Mouse (Mus musculus) forebrain, embryonic 12.5 days (tissue): ENCODE results near the gene Kif1b. TPM values are rescaled to one million over a fixed set of nuclear protein-coding genes. Genes with fewer than 3 reads are reported as not detected.

Experiments used
- ATAC-seq: fragments of 200-750 bp; cut with Nextera tagmentation; 2 replicates; pipeline ENCODE4 v1.8.0; 2017; ENCODE audit warnings: moderate TSS enrichment; ENCODE audit not compliant: low FRiP score
- H3K27ac ChIP-seq: fragments of 300-500 bp; sonication (generic); 2 replicates; pipeline ENCODE4 v1.5.1; 2016; ENCODE audit warnings: mild to moderate bottlenecking
- H3K27me3 ChIP-seq: fragments of 300-500 bp; sonication (generic); 2 replicates; pipeline ENCODE4 v1.6.1; 2016; ENCODE audit warnings: mild to moderate bottlenecking
- H3K36me3 ChIP-seq: fragments of 300-500 bp; sonication (generic); replicated peaks from 2 replicates; pipeline ENCODE4 v1.6.1; 2016; ENCODE audit warnings: mild to moderate bottlenecking
- H3K4me1 ChIP-seq: fragments of 300-500 bp; sonication (generic); 2 replicates; pipeline ENCODE4 v1.6.1; 2016
- H3K4me2 ChIP-seq: fragments of 300-500 bp; sonication (generic); 2 replicates; pipeline ENCODE4 v1.6.1; 2016; ENCODE audit warnings: mild to moderate bottlenecking, moderate library complexity
- H3K4me3 ChIP-seq: fragments of 300-500 bp; sonication (generic); replicated peaks from 2 replicates; pipeline ENCODE4 v1.5.1; 2016; ENCODE audit warnings: mild to moderate bottlenecking
- H3K9ac ChIP-seq: fragments of 300-500 bp; sonication (generic); 2 replicates; pipeline ENCODE4 v1.6.1; 2016; ENCODE audit warnings: mild to moderate bottlenecking
- H3K9me3 ChIP-seq: fragments of 300-500 bp; sonication (generic); 2 replicates; pipeline ENCODE4 v1.6.1; 2016
- WGBS: fragments of 180-500 bp; shearing (Covaris S2); methylation state at CpG from one replicate; pipeline ENCODE4 v1.1.7; 2016; 5-methylcytosine and 5-hydroxymethylcytosine counted together
- polyA plus RNA-seq: library from polyadenylated mRNA; unstranded; fragments of >200 nt; fragmentation: Nextera tagmentation; extraction: Ambion mirVana; gene quantifications from 2 replicates; pipeline ENCODE4 v1.2.1, GENCODE M21; 2016

Kif1b gene
- polyA plus RNA-seq, 1 experiment from 2014 or later = 123 TPM

GRCm38 (mm10) chr4:149332726-149333125 lies 25.2 kb upstream of the Kif1b start:
- H3K9me3 ChIP-seq = no peaks in the 10 kb centered on the region
- no peak for ATAC-seq
- H3K4me2 ChIP-seq = no peak overlapping the region
- 0 out of 2 replicates have a peak overlapping the region, but pooled peaks have one; percentile 19 for H3K27ac ChIP-seq
- no peaks in the 10 kb centered on the region for H3K27me3 ChIP-seq
- WGBS = 86% methylated on average over 7 of the region's 7 CpGs
- no peak overlapping the region for H3K4me3 ChIP-seq
- no peaks in the 10 kb centered on the region for H3K4me1 ChIP-seq
- peaks cover 96% of the 10 kb centered on the region for H3K36me3 ChIP-seq
- H3K9ac ChIP-seq = no peak overlapping the region

GRCm38 (mm10) chr4:149330495-149330894 lies 23.0 kb upstream of the Kif1b start:
- no peak for ATAC-seq
- Histone ChIP-seq H3K9ac (no peak overlapping the region), H3K36me3 (peaks cover 85% of the 10 kb centered on the region)

GRCm38 (mm10) chr4:149328735-149329134 lies 21.2 kb upstream of the Kif1b start:
- Histone ChIP-seq H3K9me3 (no peaks in the 10 kb centered on the region), H3K4me1 (no peaks in the 10 kb centered on the region), H3K4me3 (no peak overlapping the region), H3K27ac (no peak overlapping the region), H3K36me3 (peaks cover 67% of the 10 kb centered on the region), H3K9ac (no peak overlapping the region), H3K27me3 (no peaks in the 10 kb centered on the region), H3K4me2 (no peak overlapping the region)
- WGBS = 76% methylated on average over 4 of the region's 4 CpGs
- ATAC-seq = no peak

More at GRCm38 (mm10) chr4:149330495-149330894, 23.0 kb upstream of the Kif1b start:
- H3K27ac ChIP-seq = no peak overlapping the region
- H3K4me2 ChIP-seq = no peak overlapping the region
- H3K27me3 ChIP-seq = no peaks in the 10 kb centered on the region
- H3K9me3 ChIP-seq = no peaks in the 10 kb centered on the region
- H3K4me1 ChIP-seq = no peaks in the 10 kb centered on the region
- no peak overlapping the region for H3K4me3 ChIP-seq
- 94% methylated on average over 5 of the region's 5 CpGs for WGBS

GRCm38 (mm10) chr4:149327281-149327680 lies 19.8 kb upstream of the Kif1b start:
- Histone ChIP-seq H3K27me3 (no peaks in the 10 kb centered on the region), H3K36me3 (peaks cover 55% of the 10 kb centered on the region), H3K9me3 (no peaks in the 10 kb centered on the region), H3K4me3 (no peak overlapping the region), H3K27ac (0 out of 2 replicates have a peak overlapping the region, but pooled peaks have one; percentile 53), H3K4me1 (peaks cover 2% of the 10 kb centered on the region; the same call in 1 of the 2 replicates), H3K4me2 (no peak overlapping the region), H3K9ac (no peak overlapping the region)
- WGBS = 90% methylated on average over 7 of the region's 7 CpGs
- no peak for ATAC-seq

- no peak overlapping the region for H3K4me3 ChIP-seq
- H3K4me1 ChIP-seq = peaks cover 4% of the 10 kb centered on the region; the same call in 1 of the 2 replicates
- 91% methylated on average over 10 of the region's 10 CpGs for WGBS
Observed at GRCm38 (mm10) chr4:149325411-149326162, 18.1 kb upstream of the Kif1b start.

GRCm38 (mm10) chr4:149323730-149324129 lies 16.2 kb upstream of the Kif1b start:
- Histone ChIP-seq H3K36me3 (peaks cover 20% of the 10 kb centered on the region), H3K9me3 (no peaks in the 10 kb centered on the region)
- 90% methylated on average over 16 of the region's 16 CpGs for WGBS

More at GRCm38 (mm10) chr4:149325411-149326162, 18.1 kb upstream of the Kif1b start:
- ATAC-seq = no peak
- Histone ChIP-seq H3K4me2 (no peak overlapping the region), H3K36me3 (peaks cover 38% of the 10 kb centered on the region), H3K9me3 (no peaks in the 10 kb centered on the region), H3K27me3 (no peaks in the 10 kb centered on the region), H3K9ac (no peak overlapping the region), H3K27ac (no peak overlapping the region)

GRCm38 (mm10) chr4:149322718-149323117 lies 15.2 kb upstream of the Kif1b start:
- ATAC-seq = no peak

More at GRCm38 (mm10) chr4:149323730-149324129, 16.2 kb upstream of the Kif1b start:
- Histone ChIP-seq H3K9ac (no peak overlapping the region), H3K4me1 (peaks cover 4% of the 10 kb centered on the region; the same call in 1 of the 2 replicates), H3K4me3 (no peak overlapping the region), H3K27me3 (no peaks in the 10 kb centered on the region), H3K27ac (no peak overlapping the region), H3K4me2 (no peak overlapping the region)
- ATAC-seq = no peak

GRCm38 (mm10) chr4:149322286-149322685 lies 14.8 kb upstream of the Kif1b start:
- Histone ChIP-seq H3K9me3 (no peaks in the 10 kb centered on the region), H3K36me3 (peaks cover 7% of the 10 kb centered on the region), H3K27ac (no peak overlapping the region), H3K9ac (no peak overlapping the region), H3K4me1 (peaks cover 11% of the 10 kb centered on the region), H3K27me3 (no peaks in the 10 kb centered on the region), H3K4me2 (no peak overlapping the region), H3K4me3 (no peak overlapping the region)
- WGBS = 81% methylated on average over 4 of the region's 4 CpGs
- ATAC-seq = no peak

More at GRCm38 (mm10) chr4:149322718-149323117, 15.2 kb upstream of the Kif1b start:
- Histone ChIP-seq H3K9ac (no peak overlapping the region), H3K4me2 (no peak overlapping the region), H3K4me1 (peaks cover 7% of the 10 kb centered on the region), H3K4me3 (no peak overlapping the region), H3K27ac (no peak overlapping the region), H3K27me3 (no peaks in the 10 kb centered on the region), H3K36me3 (peaks cover 12% of the 10 kb centered on the region), H3K9me3 (no peaks in the 10 kb centered on the region)
- WGBS = 83% methylated on average over 6 of the region's 6 CpGs

GRCm38 (mm10) chr4:149319088-149319487 lies 11.6 kb upstream of the Kif1b start:
- no peaks in the 10 kb centered on the region for H3K36me3 ChIP-seq
- WGBS = 58% methylated on average over 9 of the region's 9 CpGs
- no peak overlapping the region for H3K4me2 ChIP-seq
- no peaks in the 10 kb centered on the region for H3K9me3 ChIP-seq
- H3K4me3 ChIP-seq = no peak overlapping the region
- peaks cover 13% of the 10 kb centered on the region for H3K4me1 ChIP-seq
- no peak for ATAC-seq
- no peak overlapping the region for H3K27ac ChIP-seq
- no peaks in the 10 kb centered on the region for H3K27me3 ChIP-seq
- no peak overlapping the region for H3K9ac ChIP-seq

GRCm38 (mm10) chr4:149317387-149317786 lies 9.9 kb upstream of the Kif1b start:
- 57% methylated on average over 5 of the region's 5 CpGs for WGBS
- Histone ChIP-seq H3K4me3 (no peak overlapping the region), H3K9ac (no peak overlapping the region), H3K27me3 (no peaks in the 10 kb centered on the region), H3K27ac (peak overlapping the region; percentile 36; the same call in 1 of the 2 replicates), H3K4me2 (no peak overlapping the region), H3K4me1 (peaks cover 12% of the 10 kb centered on the region), H3K36me3 (no peaks in the 10 kb centered on the region), H3K9me3 (no peaks in the 10 kb centered on the region)
- ATAC-seq = 0 out of 2 replicates have a peak, but pooled peaks have one; percentile 33

GRCm38 (mm10) chr4:149314275-149314837 lies 6.9 kb upstream of the Kif1b start:
- H3K36me3 ChIP-seq = no peaks in the 10 kb centered on the region
- WGBS = 91% methylated on average over 11 of the region's 11 CpGs
- no peaks in the 10 kb centered on the region for H3K27me3 ChIP-seq
- H3K4me2 ChIP-seq = no peak overlapping the region
- no peak overlapping the region for H3K9ac ChIP-seq
- H3K27ac ChIP-seq = no peak overlapping the region
- H3K9me3 ChIP-seq = no peaks in the 10 kb centered on the region
- ATAC-seq = no peak
- H3K4me3 ChIP-seq = no peak overlapping the region
- H3K4me1 ChIP-seq = peaks cover 10% of the 10 kb centered on the region

GRCm38 (mm10) chr4:149313558-149314253 lies 6.2 kb upstream of the Kif1b start:
- H3K27me3 ChIP-seq = no peaks in the 10 kb centered on the region
- 78% methylated on average over 12 of the region's 12 CpGs for WGBS
- no peak overlapping the region for H3K9ac ChIP-seq
- H3K36me3 ChIP-seq = no peaks in the 10 kb centered on the region
- H3K4me1 ChIP-seq = peaks cover 17% of the 10 kb centered on the region
- no peak overlapping the region for H3K4me3 ChIP-seq
- ATAC-seq = no peak
- H3K9me3 ChIP-seq = no peaks in the 10 kb centered on the region
- no peak overlapping the region for H3K4me2 ChIP-seq
- no peak overlapping the region for H3K27ac ChIP-seq
